Mouse (Mus musculus) ES-E14 (cell line): ENCODE data around the gene Fndc11. TPM values are rescaled to one million over a fixed set of nuclear protein-coding genes. Genes with fewer than 3 reads are reported as not detected.

Source experiments
- DNase-seq: peaks from one replicate; pipeline ENCODE4 v3.0.0-alpha.2; 2013; ENCODE audit warnings: low read depth, low spot score
- H3K27ac ChIP-seq: 2 replicates; pipeline ENCODE4 v1.5.1; 2012; ENCODE audit warnings: low read depth, mild to moderate bottlenecking, low read length, moderate library complexity, mixed read lengths; ENCODE audit not compliant: poor library complexity, insufficient read depth, severe bottlenecking
- H3K36me3 ChIP-seq: 2 replicates; pipeline ENCODE4 v1.6.1; 2012; ENCODE audit warnings: mild to moderate bottlenecking, low read length, moderate library complexity, mixed read lengths; ENCODE audit not compliant: control insufficient read depth, poor library complexity, insufficient read depth, severe bottlenecking
- H3K4me1 ChIP-seq, 2 experiments: fragments of 150-350 bp in 1 of 2; sonication (generic) in 1 of 2; 2 replicates each; pipeline ENCODE4 v1.6.1; 2012; ENCODE audit warnings: low read length in 2 of 2, mild to moderate bottlenecking in 1 of 2, mixed read lengths in 1 of 2; ENCODE audit not compliant: control insufficient read depth in 2 of 2, insufficient read depth in 2 of 2, poor library complexity in 1 of 2
- H3K4me3 ChIP-seq, 2 experiments: fragments of 150-350 bp in 1 of 2; sonication (generic) in 1 of 2; 2 replicates each; pipeline ENCODE4 v1.5.1; 2012; ENCODE audit warnings: low read length in 2 of 2, low read depth in 1 of 2, mild to moderate bottlenecking in 1 of 2, mixed read lengths in 1 of 2; ENCODE audit not compliant: insufficient read depth in 1 of 2, poor library complexity in 1 of 2, severe bottlenecking in 1 of 2
- H3K9ac ChIP-seq: 2 replicates; pipeline ENCODE4 v1.6.1; 2012; ENCODE audit warnings: low read depth, mild to moderate bottlenecking, low read length, mixed read lengths; ENCODE audit not compliant: poor library complexity, insufficient read depth, severe bottlenecking
- H3K9me3 ChIP-seq: fragments of 150-350 bp; sonication (generic); 2 replicates; pipeline ENCODE4 v1.6.1; 2012; ENCODE audit warnings: low read depth, mild to moderate bottlenecking, low read length; ENCODE audit not compliant: control insufficient read depth, insufficient read depth
- CHD2 ChIP-seq: IDR thresholded peaks from 2 replicates; pipeline ENCODE4 v1.6.1; 2014; ENCODE audit warnings: mild to moderate bottlenecking, low read depth, low read length, inconsistent platforms
- HCFC1 ChIP-seq: IDR thresholded peaks from 2 replicates; pipeline ENCODE4 v1.6.1; 2012; ENCODE audit warnings: low read length, inconsistent platforms, borderline replicate concordance; ENCODE audit not compliant: insufficient read depth
- MAFK ChIP-seq: IDR thresholded peaks from 2 replicates; pipeline ENCODE4 v1.6.1; 2014; ENCODE audit warnings: mild to moderate bottlenecking, low read depth, low read length, inconsistent platforms; ENCODE audit not compliant: insufficient read depth
- ZC3H11A ChIP-seq: IDR thresholded peaks from 2 replicates; pipeline ENCODE4 v1.6.1; 2012; ENCODE audit warnings: low read depth, mild to moderate bottlenecking, inconsistent platforms, low read length, borderline replicate concordance
- ZNF384 ChIP-seq: IDR thresholded peaks from 2 replicates; pipeline ENCODE4 v1.6.1; 2012; ENCODE audit warnings: low read depth, low read length, inconsistent platforms
- in situ Hi-C, 2 experiments: fragments of 600-800 bp; cut with MboI; formaldehyde crosslinking; loops; one replicate each; pipeline ENCODE4 v1.15.1; 2025; ENCODE audit warnings: low sequenced_read_pairs in 2 of 2, inconsistent platforms in 1 of 2; ENCODE audit not compliant: unreplicated experiment in 2 of 2
- total RNA-seq: library from RNA; depleted of rRNA; stranded (reverse); fragments of 300-350 nt; gene quantifications from 2 replicates; pipeline ENCODE4 v1.2.3, GENCODE M21; 2012

Gene Fndc11
- total RNA-seq, 1 experiment = not detected

GRCm38 (mm10) chr2:181241602-181242313 lies 21.9 kb downstream of the Fndc11 start, which contains the start of gene Helz2:
Gene Helz2 (minus strand): TSS chr2:181242027.
- DNase-seq = no peak
- H3K27ac ChIP-seq = no peak within 1 kb of the TSS
- no peaks in the 10 kb centered on the region for H3K36me3 ChIP-seq
- in situ Hi-C loops = no loop called here
- H3K9me3 ChIP-seq = no peaks in the 10 kb centered on the region
- TF ChIP-seq CHD2 = no peak
- no peak for TF ChIP-seq MAFK
- TF ChIP-seq ZC3H11A = no peak
- TF ChIP-seq HCFC1 = no peak
- no peak for TF ChIP-seq ZNF384
- H3K4me1 ChIP-seq = peaks cover 9 to 11% of the 10 kb centered on the region in 2 experiments
- H3K9ac ChIP-seq = no peak within 1 kb of the TSS
- peak within 1 kb of the TSS; percentile 28 to 32; a peak in 2 of 4 replicates for H3K4me3 ChIP-seq

GRCm38 (mm10) chr2:181242314-181242665 lies 22.5 kb downstream of the Fndc11 start:
- Histone ChIP-seq H3K4me1 (peaks cover 9 to 11% of the 10 kb centered on the region in 2 experiments), H3K27ac (no peak overlapping the region), H3K4me3 (no peak overlapping the region), H3K36me3 (no peaks in the 10 kb centered on the region), H3K9ac (no peak overlapping the region), H3K9me3 (no peaks in the 10 kb centered on the region)
- in situ Hi-C loops = no loop called here
- no peak for DNase-seq
- TF ChIP-seq ZNF384 (no peak), HCFC1 (no peak), CHD2 (no peak), ZC3H11A (no peak), MAFK (no peak)

- DNase-seq = peak; percentile 47
- TF ChIP-seq MAFK (0 out of 2 replicates have a peak, but pooled peaks have one; percentile 42), ZNF384 (no peak)
- in situ Hi-C loops = no loop called here
- Histone ChIP-seq H3K4me1 (peaks cover 9 to 11% of the 10 kb centered on the region in 2 experiments), H3K9ac (peak overlapping the region; percentile 44; the same call in 1 of the 2 replicates), H3K27ac (peak overlapping the region; percentile 9; the same call in 1 of the 2 replicates), H3K4me3 (peak overlapping the region; percentile 35 to 66), H3K36me3 (no peaks in the 10 kb centered on the region), H3K9me3 (no peaks in the 10 kb centered on the region)
Measured at GRCm38 (mm10) chr2:181243706-181244394, 24.0 kb downstream of the Fndc11 start.

GRCm38 (mm10) chr2:181245031-181245430 lies 25.2 kb downstream of the Fndc11 start:
- in situ Hi-C loops = no loop called here

More at GRCm38 (mm10) chr2:181245031-181245430, 25.2 kb downstream of the Fndc11 start:
- Histone ChIP-seq H3K36me3 (no peaks in the 10 kb centered on the region), H3K9me3 (no peaks in the 10 kb centered on the region), H3K4me3 (no peak overlapping the region), H3K4me1 (peaks cover 9 to 11% of the 10 kb centered on the region in 2 experiments), H3K27ac (no peak overlapping the region; the same call in 1 of the 2 replicates), H3K9ac (no peak overlapping the region)
- no peak for DNase-seq
- no peak for TF ChIP-seq ZNF384
- no peak for TF ChIP-seq CHD2
- TF ChIP-seq MAFK = no peak
